Mouse (Mus musculus) E14TG2a.4 (cell line): ENCODE results near the gene Krt72.

Experiments used
- CTCF ChIP-seq: conservative IDR thresholded peaks from 2 replicates; pipeline ENCODE4 v1.5.1; 2014; ENCODE audit warnings: low read length
- NANOG ChIP-seq: IDR thresholded peaks from 2 replicates; pipeline ENCODE4 v1.6.1; 2014; ENCODE audit warnings: borderline replicate concordance, low read length, mixed read lengths
- POU5F1 ChIP-seq: IDR thresholded peaks from 2 replicates; pipeline ENCODE4 v1.6.1; 2014; ENCODE audit warnings: low read length, borderline replicate concordance

DNA sequence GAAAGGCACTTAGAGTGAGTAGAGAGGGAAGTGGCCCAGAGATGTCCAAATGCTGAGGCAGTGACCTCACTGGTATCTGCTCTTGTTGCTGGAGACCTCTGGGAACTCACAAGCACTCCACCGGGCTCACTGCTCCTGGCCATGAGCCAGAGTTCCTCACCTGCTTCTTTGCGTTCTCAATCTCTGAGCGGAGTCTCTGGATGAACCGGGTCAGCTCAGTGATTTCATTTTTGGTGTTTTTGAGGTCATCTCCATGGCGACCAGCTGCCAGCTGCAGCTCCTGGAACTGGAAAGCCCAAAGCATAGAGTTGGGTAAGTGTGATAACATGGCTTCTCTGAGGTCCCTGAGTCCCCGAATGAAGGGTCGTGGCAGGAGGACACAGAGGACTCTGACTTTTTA is 48.5 kb downstream of the Krt72 start:
- TF ChIP-seq CTCF (no peak), NANOG (no peak), POU5F1 (no peak)
